Mouse (Mus musculus): ENCODE measurements around the gene Zfp458. TPM values are rescaled to one million over a fixed set of nuclear protein-coding genes. Genes with fewer than 3 reads are reported as not detected.
A peak's percentile ranks its signal among the peaks of the same experiment; 100 is the strongest.
"Not testable (repeated sequence)": the region's sequence is repeated elsewhere in the genome, so short reads cannot be mapped to it uniquely, and the experiment has no call there.

Zfp458 gene
- total RNA-seq (2015; ENCODE audit: low replicate concordance), result 3.3 TPM in 1 of 2 replicates, not detected in the other
- 2.7 TPM in 1 of 2 replicates, not detected in the other for total RNA-seq (2017; ENCODE audit: low replicate concordance)

- no peak for ATAC-seq (replicated peaks; ENCODE audit: low FRiP score, poor library complexity, severe bottlenecking)
Measured at GRCm38 (mm10) chr13:67278314-67278713, at the start of gene Zfp458. Gene Zfp458, minus strand, starts transcription at chr13:67278466.

GRCm38 (mm10) chr13:67306718-67307117, 28.5 kb upstream of the Zfp458 start:
- ATAC-seq (replicated peaks; ENCODE audit: low FRiP score, poor library complexity, severe bottlenecking), result 0 out of 2 replicates have a peak, but pooled peaks have one; percentile 34

- peak; percentile 97 for ATAC-seq (replicated peaks; ENCODE audit: low FRiP score, poor library complexity, severe bottlenecking)
Measured at GRCm38 (mm10) chr13:67305822-67306672, 27.8 kb upstream of the Zfp458 start, which contains the start of gene Zfp457. Gene Zfp457, minus strand, starts transcription at chr13:67306485.

- not testable (repeated sequence) for ATAC-seq (replicated peaks; ENCODE audit: low FRiP score, poor library complexity, severe bottlenecking)
Measured at GRCm38 (mm10) chr13:67269383-67270065, 8.7 kb downstream of the Zfp458 start.

- ATAC-seq (replicated peaks; ENCODE audit: low FRiP score, poor library complexity, severe bottlenecking), result peak; percentile 94
Measured at GRCm38 (mm10) chr13:67268568-67269369, 9.5 kb downstream of the Zfp458 start.

- ATAC-seq (replicated peaks; ENCODE audit: low FRiP score, poor library complexity, severe bottlenecking), result no peak
Measured at GRCm38 (mm10) chr13:67214015-67214607, 64.2 kb downstream of the Zfp458 start.

Other genes starting within 250 kb of the Zfp458 start
- 0.42 and 3.3 TPM in 2 replicates for gene Zfp712, start 217.3 kb downstream of the Zfp458 start, total RNA-seq (2015; ENCODE audit: low replicate concordance)
- 1.0 and 2.1 TPM in 2 replicates for gene Zfp712, start 217.3 kb downstream of the Zfp458 start, total RNA-seq (2017; ENCODE audit: low replicate concordance)
- gene Zfp708, start 180.5 kb downstream of the Zfp458 start, total RNA-seq (2015; ENCODE audit: low replicate concordance), result not detected in 2 replicates
- gene Zfp708, start 180.5 kb downstream of the Zfp458 start, total RNA-seq (2017; ENCODE audit: low replicate concordance), result not detected in 2 replicates
- 3.1 TPM in 1 of 2 replicates, not detected in the other for gene Gm28557, start 169.9 kb downstream of the Zfp458 start, total RNA-seq (2015; ENCODE audit: low replicate concordance)
- 0.98 TPM in 1 of 2 replicates, not detected in the other for gene Gm28557, start 169.9 kb downstream of the Zfp458 start, total RNA-seq (2017; ENCODE audit: low replicate concordance)
- 0.42 and 0.96 TPM in 2 replicates for gene Rslcan18, start 162.2 kb downstream of the Zfp458 start, total RNA-seq (2015; ENCODE audit: low replicate concordance)
- gene Rslcan18, start 162.2 kb downstream of the Zfp458 start, total RNA-seq (2017; ENCODE audit: low replicate concordance), result 0.51 TPM in 1 of 2 replicates, not detected in the other
- 3.8 and 6.0 TPM in 2 replicates for gene Zfp759, start 156.8 kb downstream of the Zfp458 start, total RNA-seq (2015; ENCODE audit: low replicate concordance)
- gene Zfp759, start 156.8 kb downstream of the Zfp458 start, total RNA-seq (2017; ENCODE audit: low replicate concordance), result 0.68 and 1.5 TPM in 2 replicates
- gene Rsl1, start 105.3 kb downstream of the Zfp458 start, total RNA-seq (2015; ENCODE audit: low replicate concordance), result 2.3 TPM in 1 of 2 replicates, not detected in the other
- gene Rsl1, start 105.3 kb downstream of the Zfp458 start, total RNA-seq (2017; ENCODE audit: low replicate concordance), result 0.60 TPM in 1 of 2 replicates, not detected in the other
- 1.5 and 3.1 TPM in 2 replicates for gene Zfp455, start 84.0 kb downstream of the Zfp458 start, total RNA-seq (2015; ENCODE audit: low replicate concordance)
- gene Zfp455, start 84.0 kb downstream of the Zfp458 start, total RNA-seq (2017; ENCODE audit: low replicate concordance), result 1.4 TPM in 1 of 2 replicates, not detected in the other
- gene Zfp457, start 28.0 kb upstream of the Zfp458 start, total RNA-seq (2015; ENCODE audit: low replicate concordance), result not detected in 2 replicates
- gene Zfp457, start 28.0 kb upstream of the Zfp458 start, total RNA-seq (2017; ENCODE audit: low replicate concordance), result 0.56 TPM in 1 of 2 replicates, not detected in the other
- 4.0 and 5.0 TPM in 2 replicates for gene Zfp595, start 54.1 kb upstream of the Zfp458 start, total RNA-seq (2015; ENCODE audit: low replicate concordance)
- 2.0 and 7.8 TPM in 2 replicates for gene Zfp595, start 54.1 kb upstream of the Zfp458 start, total RNA-seq (2017; ENCODE audit: low replicate concordance)
- gene Gm28044, start 82.1 kb upstream of the Zfp458 start, total RNA-seq (2015; ENCODE audit: low replicate concordance), result not detected in 2 replicates
- not detected in 2 replicates for gene Gm28044, start 82.1 kb upstream of the Zfp458 start, total RNA-seq (2017; ENCODE audit: low replicate concordance)
- gene Zfp953, start 82.1 kb upstream of the Zfp458 start, total RNA-seq (2015; ENCODE audit: low replicate concordance), result 3.1 and 5.0 TPM in 2 replicates
- 6.8 and 7.6 TPM in 2 replicates for gene Zfp953, start 82.1 kb upstream of the Zfp458 start, total RNA-seq (2017; ENCODE audit: low replicate concordance)
- gene Gm28041, start 97.3 kb upstream of the Zfp458 start, total RNA-seq (2015; ENCODE audit: low replicate concordance), result not detected in 2 replicates
- not detected in 2 replicates for gene Gm28041, start 97.3 kb upstream of the Zfp458 start, total RNA-seq (2017; ENCODE audit: low replicate concordance)
- 0.19 and 0.63 TPM in 2 replicates for gene Zfp456, start 97.3 kb upstream of the Zfp458 start, total RNA-seq (2015; ENCODE audit: low replicate concordance)
- gene Zfp456, start 97.3 kb upstream of the Zfp458 start, total RNA-seq (2017; ENCODE audit: low replicate concordance), result 0.56 and 1.5 TPM in 2 replicates
- 3.5 and 7.7 TPM in 2 replicates for gene Zfp429, start 121.4 kb upstream of the Zfp458 start, total RNA-seq (2015; ENCODE audit: low replicate concordance)
- gene Zfp429, start 121.4 kb upstream of the Zfp458 start, total RNA-seq (2017; ENCODE audit: low replicate concordance), result 3.5 and 3.6 TPM in 2 replicates
- gene Zfp459, start 143.0 kb upstream of the Zfp458 start, total RNA-seq (2015; ENCODE audit: low replicate concordance), result 0.42 TPM in 1 of 2 replicates, not detected in the other
- gene Zfp459, start 143.0 kb upstream of the Zfp458 start, total RNA-seq (2017; ENCODE audit: low replicate concordance), result 1.7 TPM in 2 replicates
- 72.8 and 75.0 TPM in 2 replicates for gene Zfp874a, start 173.2 kb upstream of the Zfp458 start, total RNA-seq (2015; ENCODE audit: low replicate concordance)
- gene Zfp874a, start 173.2 kb upstream of the Zfp458 start, total RNA-seq (2017; ENCODE audit: low replicate concordance), result 112 and 135 TPM in 2 replicates
- gene Zfp874b, start 205.8 kb upstream of the Zfp458 start, total RNA-seq (2015; ENCODE audit: low replicate concordance), result 48.9 and 51.3 TPM in 2 replicates
- 71.6 and 103 TPM in 2 replicates for gene Zfp874b, start 205.8 kb upstream of the Zfp458 start, total RNA-seq (2017; ENCODE audit: low replicate concordance)
- gene Zfp58, start 222.1 kb upstream of the Zfp458 start, total RNA-seq (2015; ENCODE audit: low replicate concordance), result 1.5 TPM in 1 of 2 replicates, not detected in the other
- gene Zfp58, start 222.1 kb upstream of the Zfp458 start, total RNA-seq (2017; ENCODE audit: low replicate concordance), result 1.0 and 2.1 TPM in 2 replicates
- gene Gm26965, start 247.7 kb upstream of the Zfp458 start, total RNA-seq (2015; ENCODE audit: low replicate concordance), result not detected in 2 replicates
- not detected in 2 replicates for gene Gm26965, start 247.7 kb upstream of the Zfp458 start, total RNA-seq (2017; ENCODE audit: low replicate concordance)
- gene Zfp87, start 247.7 kb upstream of the Zfp458 start, total RNA-seq (2015; ENCODE audit: low replicate concordance), result 5.8 and 7.1 TPM in 2 replicates
- gene Zfp87, start 247.7 kb upstream of the Zfp458 start, total RNA-seq (2017; ENCODE audit: low replicate concordance), result 10.6 and 23.1 TPM in 2 replicates